Mouse (Mus musculus) 416B (cell line): ENCODE measurements around the gene Gucy1a1.
A peak's percentile ranks its signal among the peaks of the same experiment; 100 is the strongest.
"Not testable (repeated sequence)": the region's sequence is repeated elsewhere in the genome, so short reads cannot be mapped to it uniquely, and the experiment has no call there.

ENCODE experiments used
- DNase-seq: peaks from one replicate; pipeline ENCODE4 v3.0.0; 2011; ENCODE audit warnings: low read depth

Gene Gucy1a1

DNA sequence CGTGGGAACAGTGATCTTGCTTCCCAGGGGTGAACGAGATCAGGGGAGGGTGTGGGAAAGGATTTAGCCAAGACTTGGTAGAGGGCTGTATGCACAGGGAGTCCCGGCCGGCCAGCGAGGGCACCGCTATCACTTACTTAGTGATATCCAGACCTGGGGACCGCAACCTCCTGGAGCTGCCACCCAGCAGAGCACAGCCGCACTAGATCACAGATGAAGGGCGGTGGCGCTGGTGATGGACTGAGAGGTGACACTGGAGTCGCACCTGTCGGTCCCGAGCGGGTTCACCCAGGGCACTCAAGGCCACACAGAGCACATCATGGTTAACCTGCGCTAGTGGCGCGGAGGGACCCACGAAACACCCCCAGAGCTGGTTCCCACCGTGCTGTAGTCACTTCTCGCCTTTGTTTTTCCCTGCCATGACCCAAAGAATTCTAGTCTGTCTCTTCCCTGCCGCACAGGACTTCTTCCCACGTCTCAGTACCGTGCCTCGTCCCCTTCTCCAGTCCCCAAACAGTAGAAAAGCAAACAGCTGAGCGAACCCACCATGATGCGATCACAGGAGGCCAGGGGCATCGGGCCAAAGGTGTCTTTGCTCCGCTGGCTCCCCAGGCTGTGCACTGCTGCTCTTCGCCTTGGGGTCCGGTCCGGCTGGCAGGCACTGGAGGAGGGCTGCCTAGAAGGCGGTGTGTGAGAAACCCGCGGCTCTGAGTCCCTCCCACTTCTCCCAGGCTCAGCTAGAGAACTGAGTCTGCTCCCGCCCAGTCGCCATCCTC, at the start of gene Gucy1a1:
TSS of gene Gucy1a1 (minus strand) at position 664 of the 776 bp plus-strand sequence.
- DNase-seq, result no peak

DNA sequence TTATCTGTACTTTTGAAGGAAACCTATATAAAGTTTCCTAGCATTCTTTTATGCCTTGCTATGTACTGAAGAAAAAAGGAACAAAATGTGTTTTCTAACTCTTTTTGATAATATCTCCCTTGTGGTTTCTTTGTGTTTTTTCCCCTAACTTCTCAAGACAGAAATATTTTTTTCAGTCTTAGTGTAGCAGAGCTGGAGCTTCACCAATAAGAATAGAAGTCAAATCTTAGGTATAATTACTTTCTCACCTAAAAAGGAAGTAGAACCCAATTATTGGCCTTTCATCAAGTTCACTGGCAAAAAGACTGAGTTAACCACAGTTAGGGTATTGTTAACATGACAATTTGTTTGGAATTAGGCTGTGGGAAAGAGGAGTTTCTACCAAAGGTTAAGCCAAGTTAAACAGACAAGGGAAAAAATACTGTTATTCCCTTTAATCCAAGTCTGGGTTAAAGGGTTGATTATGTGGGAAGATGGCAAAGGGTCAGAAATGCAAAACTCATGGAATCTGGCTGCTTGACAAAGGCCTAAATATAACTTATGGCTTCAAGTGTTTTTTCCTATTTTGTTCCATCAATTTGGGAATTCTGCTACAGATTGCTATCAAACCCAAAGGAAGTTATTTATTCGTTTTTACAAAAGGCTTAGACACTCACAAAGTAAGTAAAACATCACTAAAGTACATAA, 46.1 kb upstream of the Gucy1a1 start:
- no peak for DNase-seq

DNA sequence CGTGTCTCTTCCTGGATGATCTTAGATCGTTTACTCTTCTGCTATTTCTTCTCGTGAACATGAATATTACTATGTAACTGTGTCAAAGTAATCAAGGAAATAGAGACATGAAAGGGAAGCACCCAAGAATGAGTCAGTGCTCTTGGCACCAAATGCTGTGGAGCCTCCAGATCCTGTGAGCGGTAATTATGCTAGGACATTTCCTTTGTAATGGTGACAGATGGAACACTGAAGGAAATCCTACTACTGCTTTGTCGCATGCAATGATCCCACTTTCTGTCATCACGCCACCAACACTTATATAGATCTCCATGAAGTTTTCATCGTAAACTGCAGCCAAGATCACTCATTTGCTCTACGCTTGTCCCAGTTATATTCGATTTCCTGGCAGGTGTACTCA, 40.0 kb upstream of the Gucy1a1 start:
- DNase-seq, result no peak

DNA sequence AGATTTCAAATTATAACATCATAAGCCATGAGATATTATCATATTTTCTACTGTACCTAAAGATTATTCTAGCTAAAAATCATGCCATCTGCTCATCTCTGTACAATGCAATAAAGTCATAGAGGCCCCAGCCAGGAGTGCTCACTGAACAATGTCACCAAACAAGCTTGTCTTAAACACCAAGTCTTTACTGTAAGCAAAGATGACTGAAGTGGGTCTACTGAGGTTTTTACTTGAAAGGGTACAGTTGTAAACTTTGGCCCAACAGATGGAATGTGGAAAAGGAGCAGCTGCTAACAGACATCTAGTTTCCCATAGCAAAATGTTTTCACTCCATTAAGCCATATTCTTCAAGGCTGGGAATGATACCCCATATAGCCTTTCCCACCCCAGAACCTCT, 35.9 kb upstream of the Gucy1a1 start:
- DNase-seq, result no peak

DNA sequence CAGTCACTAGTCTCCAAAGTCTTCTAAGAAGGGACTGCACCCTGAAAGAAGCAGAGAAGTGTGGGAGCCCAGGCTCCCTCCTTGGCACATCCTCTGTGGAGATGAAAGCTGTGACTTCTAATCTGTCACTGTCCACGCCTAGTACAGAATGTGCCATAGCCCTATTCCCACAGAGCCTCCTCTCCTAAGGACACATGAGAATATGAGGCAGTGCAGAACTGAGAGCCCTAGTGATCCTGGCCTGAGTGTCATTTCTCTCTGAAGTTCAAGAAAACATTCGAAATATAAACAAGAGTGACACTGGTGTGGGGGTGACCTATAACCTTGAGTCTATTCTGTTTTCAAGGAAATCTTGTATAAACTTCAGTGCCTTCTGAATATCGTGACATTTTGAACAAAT, 34.7 kb upstream of the Gucy1a1 start:
- DNase-seq, result no peak

DNA sequence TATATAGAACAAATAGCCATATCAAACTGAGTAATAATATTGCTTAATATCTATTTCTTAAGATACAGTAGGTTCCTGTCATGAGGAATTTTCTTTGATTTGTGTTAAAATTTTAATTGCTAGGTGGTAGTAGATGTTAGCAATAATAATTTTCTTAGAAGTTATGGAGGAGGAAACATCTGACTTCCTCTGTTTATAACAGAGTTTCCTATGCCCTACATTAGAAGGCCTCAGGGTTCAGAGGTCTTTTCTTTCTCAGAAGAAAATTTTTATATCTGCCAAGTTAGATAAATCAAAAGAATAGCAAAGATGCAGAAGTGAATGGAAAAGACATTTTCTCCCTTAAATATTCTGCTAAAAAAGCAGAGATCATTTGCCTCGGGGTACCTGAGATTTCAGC, 29.9 kb upstream of the Gucy1a1 start:
- DNase-seq, result no peak

DNA sequence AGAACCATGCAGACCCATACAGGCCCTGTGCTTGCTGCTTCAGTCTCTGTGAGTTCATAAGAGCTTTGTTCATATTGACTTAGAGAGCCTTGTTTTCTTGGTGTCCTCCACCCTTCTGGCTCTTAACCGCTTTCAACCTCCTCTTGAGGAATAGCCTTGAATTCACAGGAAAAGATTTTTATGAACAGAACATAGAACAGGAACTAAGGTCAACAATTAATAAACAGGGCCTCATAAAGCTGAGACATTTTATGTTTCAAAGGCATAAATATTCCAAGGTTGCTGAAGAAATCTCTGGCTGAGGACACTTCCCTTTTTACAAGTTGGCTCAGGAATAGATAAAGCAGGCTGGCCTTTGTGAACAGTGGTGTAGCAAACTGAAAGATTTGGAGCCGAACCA, 21.5 kb upstream of the Gucy1a1 start:
- no peak for DNase-seq

DNA sequence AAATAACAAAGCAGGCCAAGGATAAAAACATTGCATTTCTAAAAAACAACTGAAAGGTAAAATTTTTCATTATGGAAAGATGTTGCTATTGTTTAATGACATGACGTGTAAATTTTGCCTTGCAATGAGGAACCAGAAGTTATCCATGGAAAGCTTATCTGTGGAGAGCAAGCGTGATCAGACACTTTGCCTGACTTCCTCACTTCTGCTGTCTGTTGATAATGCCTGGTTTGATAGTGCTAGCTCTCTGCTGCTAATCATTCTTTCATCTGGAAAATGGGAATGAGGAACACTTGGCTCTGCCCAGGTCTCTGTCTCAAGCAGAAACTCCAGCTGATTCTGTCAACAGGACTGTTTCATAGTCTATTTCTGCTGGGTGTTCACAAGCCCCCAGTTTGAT, 20.3 kb upstream of the Gucy1a1 start:
- no peak for DNase-seq

DNA sequence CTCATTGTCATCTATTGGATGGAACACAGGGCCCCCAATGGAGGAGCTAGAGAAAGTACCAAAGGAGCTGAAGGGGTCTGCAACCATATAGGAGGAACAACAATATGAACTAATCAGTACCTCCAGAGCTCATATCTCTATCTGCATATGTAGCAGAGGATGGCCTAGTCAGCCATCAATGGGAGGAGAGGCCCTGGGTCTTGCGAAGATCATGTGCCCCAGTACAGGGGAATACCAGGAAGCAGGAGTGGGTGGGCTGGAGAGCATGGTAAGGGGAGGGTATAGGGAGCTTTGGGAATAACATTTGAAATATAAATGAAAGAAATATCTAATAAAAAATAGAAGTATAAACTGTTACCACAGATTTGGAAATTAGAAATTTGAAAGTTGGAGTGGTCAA, 17.4 kb upstream of the Gucy1a1 start:
- not testable (repeated sequence) for DNase-seq

DNA sequence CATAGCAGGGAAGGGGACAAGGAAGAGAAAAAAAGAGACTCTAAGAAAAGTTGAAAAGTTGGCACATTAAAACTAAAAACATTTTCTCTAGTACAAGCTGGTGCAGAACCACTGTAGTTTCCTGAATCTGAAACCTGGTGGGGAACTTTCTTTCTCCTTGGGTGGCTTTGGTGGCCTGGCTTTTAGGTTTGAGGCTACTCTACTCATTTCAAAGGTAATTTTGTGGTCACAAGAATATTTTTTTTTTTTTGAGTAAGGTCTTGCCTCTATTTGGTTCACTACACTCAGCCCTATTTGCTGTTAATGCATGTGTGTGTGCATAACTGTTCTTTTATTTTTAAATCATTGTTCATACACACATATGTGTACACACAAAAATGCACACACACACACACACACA, 389 bp upstream of the Gucy1a1 start:
- no peak for DNase-seq

DNA sequence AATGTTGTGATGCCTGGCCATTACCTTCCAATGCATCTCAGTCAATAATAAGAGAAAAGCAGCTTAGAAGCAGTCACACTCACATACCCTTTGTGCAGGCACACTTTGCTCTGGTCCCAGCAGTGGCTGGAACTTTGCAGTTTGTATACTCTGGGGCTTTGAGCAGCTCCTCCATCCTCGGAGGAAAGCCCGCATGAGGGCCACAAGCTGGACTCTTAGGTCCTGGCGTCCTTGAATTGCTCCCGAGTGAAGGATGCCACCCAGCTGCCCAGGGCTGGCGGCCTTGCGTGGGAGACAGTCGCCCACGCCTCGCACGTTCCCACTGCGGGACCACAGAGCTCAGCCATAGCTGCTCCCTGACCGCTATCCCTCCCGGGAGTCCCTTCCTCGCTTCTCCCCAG, 864 bp downstream of the Gucy1a1 start:
- DNase-seq, result no peak

DNA sequence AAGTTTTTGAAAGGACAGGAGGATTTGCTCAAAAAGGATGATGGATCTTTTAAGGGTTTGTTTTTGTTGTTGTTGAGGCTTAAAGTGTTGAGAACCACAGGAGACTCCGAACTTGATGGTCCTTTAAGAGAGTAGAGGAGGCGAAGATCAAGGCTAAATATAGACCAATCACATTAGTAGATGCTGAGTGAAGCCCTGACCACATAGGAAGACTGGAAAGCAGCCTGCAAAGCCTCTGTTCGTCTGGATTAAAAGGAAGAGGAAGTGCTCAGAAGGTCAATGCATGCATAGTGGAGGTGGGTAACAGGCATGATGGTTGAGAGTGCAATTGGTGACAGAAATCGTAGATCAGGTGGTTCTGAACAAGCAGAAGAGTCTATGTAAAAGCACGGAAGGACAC, 4.8 kb downstream of the Gucy1a1 start:
- DNase-seq, result peak; percentile 3

DNA sequence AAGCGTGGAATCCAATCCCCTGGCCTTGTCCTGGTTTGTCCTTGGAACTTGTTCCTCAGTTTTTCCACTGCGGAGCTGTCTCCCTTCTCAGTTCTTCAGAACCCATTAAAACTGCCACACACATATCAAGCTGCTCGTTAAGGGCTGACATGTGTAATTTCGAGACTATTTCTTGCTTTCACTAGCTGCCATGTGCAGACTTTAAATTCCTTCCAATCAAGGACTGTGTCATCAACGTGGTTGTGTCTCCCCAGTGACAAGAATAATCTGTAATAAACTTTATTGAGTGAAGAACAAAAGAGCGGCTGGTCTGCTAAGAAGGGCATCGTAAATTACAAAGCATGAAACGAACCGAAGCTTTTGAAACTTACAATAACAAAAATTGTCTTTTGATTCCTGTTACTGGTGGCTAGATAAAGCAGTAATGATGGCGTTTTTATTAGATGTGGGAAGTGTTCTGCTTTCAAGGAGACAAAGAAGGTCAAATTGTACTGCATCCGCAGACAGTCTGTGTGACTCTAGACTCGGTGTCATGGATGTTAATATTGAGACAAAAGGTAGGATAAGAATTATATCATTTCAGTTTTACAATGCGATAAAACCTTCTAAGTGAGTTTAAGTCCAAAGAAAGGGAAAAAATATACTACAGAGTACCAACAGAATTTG, 7.5 kb downstream of the Gucy1a1 start:
- DNase-seq, result no peak

DNA sequence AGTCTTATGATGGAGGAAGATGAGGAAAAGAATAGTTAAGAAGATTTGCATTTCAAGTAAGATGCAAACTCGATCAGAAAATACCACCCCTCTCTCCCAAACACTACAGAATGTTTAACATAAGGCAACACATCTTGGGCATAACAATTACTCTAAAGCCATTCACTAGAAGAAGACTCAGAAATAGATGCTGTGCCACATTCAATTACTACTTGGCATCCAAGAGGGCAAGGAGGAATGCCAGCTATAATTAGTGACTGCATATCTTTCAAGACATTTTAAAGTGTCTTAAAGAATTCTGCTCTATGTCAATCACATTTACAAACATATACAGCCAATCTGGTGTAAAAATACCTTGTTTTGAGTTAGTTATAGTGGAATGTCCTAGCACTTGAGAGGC, 10.1 kb downstream of the Gucy1a1 start:
- DNase-seq, result no peak

DNA sequence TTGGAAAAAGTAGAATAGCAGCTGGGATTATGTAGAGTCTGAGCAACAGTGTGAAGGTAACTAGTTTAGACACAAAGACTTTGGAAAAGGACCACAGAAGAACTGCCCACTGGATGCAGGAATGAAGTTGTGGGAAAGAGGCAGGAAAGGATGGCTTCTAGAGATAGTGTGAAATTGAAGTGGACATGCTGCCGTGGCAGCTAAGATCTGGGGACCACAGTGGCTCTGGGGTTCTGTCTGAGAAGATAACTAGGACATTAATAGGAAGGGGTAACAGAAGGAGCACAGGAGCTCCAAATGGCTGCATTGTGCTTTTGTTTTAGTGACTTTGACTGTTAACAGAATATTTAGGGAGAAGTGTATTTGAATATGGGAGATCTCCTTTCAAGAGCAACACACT, 16.3 kb downstream of the Gucy1a1 start:
- DNase-seq, result no peak

DNA sequence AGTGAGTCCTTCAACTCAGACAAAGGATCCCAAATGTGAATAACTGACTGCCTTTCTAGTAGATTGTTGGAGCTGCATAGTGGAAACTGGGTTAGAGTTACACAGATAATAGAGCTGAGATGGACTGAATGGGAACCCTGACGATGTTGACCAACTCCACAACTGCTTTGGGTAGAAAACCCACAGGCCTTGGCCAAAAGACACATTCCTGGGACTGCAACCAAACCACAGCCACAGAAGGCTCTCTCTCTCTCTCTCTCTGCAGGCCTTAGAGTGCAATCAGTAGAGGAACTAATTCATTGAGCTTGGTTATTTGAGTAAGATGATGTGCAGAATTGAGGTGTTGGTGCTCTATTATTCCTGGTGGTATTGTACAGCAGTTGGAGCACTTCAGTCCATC, 21.0 kb downstream of the Gucy1a1 start:
- DNase-seq, result no peak

DNA sequence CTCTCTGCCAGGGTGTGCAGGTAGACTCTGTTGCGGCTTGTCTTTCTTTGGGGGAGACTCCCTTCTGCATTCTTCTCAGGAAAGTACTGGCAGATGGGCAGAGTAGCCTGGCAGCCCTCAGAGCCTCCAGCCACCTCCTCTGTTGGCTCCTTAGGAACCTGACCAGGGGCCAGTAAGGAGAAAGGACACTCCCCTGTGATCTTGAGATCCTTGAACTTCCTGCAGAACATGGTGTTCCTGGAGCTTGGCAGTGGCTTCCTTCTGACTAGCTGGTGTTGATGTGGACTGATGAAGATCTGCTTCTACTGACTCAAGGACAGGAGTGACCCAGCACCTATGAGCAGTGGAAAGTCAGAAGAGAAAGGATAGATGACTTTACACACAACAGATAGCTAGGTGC, 26.7 kb downstream of the Gucy1a1 start:
- no peak for DNase-seq

DNA sequence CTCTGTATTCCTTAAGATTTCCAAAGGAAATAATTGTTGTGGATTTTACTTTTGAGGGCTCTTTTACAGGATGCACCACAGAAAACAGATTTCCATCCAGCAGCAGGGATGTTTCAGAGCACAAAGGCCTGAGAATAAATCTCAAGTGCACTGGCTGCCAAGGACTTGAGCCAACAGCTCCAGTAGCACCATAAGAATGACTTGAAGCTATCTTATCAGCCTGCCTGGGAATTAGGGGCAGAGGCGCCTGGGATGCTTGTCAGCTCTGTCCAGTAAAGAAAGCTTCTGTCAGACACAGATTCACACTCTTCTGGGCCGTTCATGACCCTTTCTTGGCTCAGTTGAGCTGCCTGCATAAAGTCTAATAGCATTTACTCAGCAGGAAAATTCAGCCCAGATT, 33.1 kb downstream of the Gucy1a1 start:
- no peak for DNase-seq

DNA sequence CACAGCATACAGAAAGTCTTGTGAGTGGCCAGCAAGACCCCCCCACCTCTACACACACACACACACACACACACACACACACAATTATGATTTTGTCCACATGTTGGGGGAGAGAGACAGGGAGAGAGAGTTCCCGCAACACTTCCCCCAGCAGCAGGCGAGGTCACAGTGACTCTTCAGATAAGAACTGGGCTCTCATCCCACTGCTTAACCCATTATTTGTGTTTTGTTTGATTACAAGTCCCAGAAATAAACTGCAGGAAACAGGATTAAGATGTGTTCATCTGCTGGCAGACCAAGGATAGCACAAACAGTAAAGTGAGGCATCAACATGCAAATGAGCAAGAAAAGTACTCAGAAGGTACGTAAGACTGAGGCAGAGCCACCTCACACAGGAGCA, 33.6 kb downstream of the Gucy1a1 start:
- no peak for DNase-seq

DNA sequence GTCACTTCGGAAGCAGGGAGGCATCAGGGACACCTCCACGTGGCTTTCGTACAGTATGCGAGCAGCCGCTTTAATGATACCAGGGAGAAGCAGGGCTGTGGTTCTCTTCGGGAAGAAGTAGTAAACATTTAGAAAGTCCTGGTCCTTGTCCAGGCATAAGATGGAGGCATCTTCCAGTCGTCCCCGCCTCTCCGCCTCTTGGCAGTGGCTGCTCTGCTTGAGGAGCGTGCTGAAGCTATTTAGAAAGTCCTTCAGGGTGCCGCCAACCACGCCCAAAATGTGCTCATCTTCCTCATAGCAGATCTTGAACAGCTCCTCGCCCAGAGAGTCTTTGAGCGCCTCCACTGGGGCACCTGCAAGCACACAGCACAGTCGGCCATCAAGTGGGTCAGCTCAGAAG, 36.6 kb downstream of the Gucy1a1 start:
- no peak for DNase-seq

DNA sequence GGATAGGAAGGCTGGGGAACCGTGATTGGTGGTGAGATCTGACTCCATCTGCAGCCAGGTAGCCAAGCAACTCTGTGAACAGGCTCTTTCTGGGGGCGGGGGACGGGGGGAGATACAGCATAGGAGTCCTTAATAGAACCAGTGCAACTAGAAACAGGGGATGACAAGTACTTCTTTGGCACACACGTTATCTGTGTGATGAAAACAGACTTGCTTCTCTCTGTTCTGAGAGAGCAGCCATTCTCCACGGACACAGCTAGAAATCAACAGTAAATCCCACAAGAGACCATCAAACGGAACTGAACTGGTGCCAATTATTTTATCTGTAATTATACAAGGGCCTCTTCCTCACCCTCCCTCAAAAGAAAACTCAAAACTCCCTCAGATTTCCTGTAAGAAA, 41.4 kb downstream of the Gucy1a1 start:
- DNase-seq, result no peak

DNA sequence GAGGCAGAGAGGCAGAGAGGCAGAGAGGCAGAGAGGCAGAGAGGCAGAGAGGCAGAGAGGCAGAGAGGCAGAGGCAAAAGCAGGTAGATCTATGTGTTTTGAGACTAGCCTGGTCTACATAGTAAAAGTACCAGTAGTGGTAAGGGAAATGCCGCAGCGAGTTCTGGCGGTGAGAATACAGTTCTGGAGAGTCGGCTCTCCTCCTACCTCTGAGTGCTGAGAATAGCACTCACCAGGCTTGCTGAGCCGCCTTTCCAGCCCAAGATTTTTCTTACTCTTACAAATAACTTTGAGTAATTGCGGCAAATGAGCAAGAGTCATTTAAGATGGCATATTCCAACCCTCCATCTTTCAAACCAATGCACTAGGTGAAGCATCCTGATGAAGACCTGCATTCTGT, 46.5 kb downstream of the Gucy1a1 start:
- DNase-seq, result no peak

DNA sequence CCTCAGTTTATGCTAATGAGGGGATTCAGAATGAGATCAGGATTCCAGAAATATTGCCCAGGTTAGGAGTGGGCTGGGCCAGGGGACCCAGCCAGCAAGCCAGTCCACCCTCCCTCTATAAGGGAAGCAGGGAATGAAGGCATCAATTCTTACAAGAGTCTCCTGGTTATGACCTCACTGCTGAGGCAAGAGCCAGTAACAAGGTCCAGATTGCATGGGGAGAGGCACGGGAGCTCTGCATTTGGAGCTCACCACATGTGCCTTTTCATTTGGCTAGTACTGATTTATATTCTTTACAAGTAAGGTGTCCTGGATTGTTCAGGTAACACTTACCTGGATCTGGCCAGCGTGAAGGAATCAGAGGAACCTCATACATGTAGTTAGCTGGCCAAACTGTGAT, 48.8 kb downstream of the Gucy1a1 start:
- DNase-seq, result no peak
